In genomic region chr16:90091112-90091720, GRCm38 (mm10) we compare ENCODE assay signal across 26 mouse cellular contexts. TPM values are rescaled to one million over a fixed set of nuclear protein-coding genes. Genes with fewer than 3 reads are reported as not detected.
DNase-seq lines count a peak whose midpoint lies in the region; ATAC-seq and TF ChIP-seq lines count a peak whose summit lies in the region.
"Had no signal": no experiment of that assay in that cellular context is flagged by ENCODE, and none has a peak within 500 bp of the region (broad histone marks: within the 10 kb centered on the region; RNA-seq: fewer than 3 reads in every experiment).

No protein-coding gene starts in this region.

- no peak overlapping the region for H3K27ac ChIP-seq in cerebellum, adult 2 months (ENCODE audit: insufficient read depth, low read length)
- 0 out of 2 replicates have a peak overlapping the region, but pooled peaks have one; percentile 23 for H3K27ac ChIP-seq in bone marrow, adult 2 months (ENCODE audit: control insufficient read depth, insufficient read depth, low read depth, low read length, poor library complexity)
- no peak overlapping the region for H3K27ac ChIP-seq in intestine, postnatal 0 days (ENCODE audit: low read depth, low read length)
- no peak overlapping the region for H3K27ac ChIP-seq in kidney, embryonic 16.5 days (ENCODE audit: low read length)
- H3K27ac ChIP-seq: embryonic facial prominence, embryonic 13.5 days; forebrain, embryonic 12.5 days; hindbrain, embryonic 12.5 days; limb, embryonic 15.5 days; liver, embryonic 14.5 days; midbrain, embryonic 15.5 days; neural tube, embryonic 12.5 days; stomach, postnatal 0 days had no signal

- ATAC-seq in cerebellum, adult (ENCODE audit: insufficient number of reproducible peaks, low FRiP score, low TSS enrichment), result no peak
- peak; percentile 66 for ATAC-seq in intestine, postnatal 0 days
- ATAC-seq in kidney, embryonic 16.5 days (ENCODE audit: low FRiP score, low TSS enrichment), result no peak
- ATAC-seq: midbrain, embryonic 15.5 days; Patski had no signal

- no peak for TF ChIP-seq POLR2A in cerebellum, adult 2 months (IDR thresholded peaks at IDR 0.05; ENCODE audit: borderline replicate concordance, insufficient read depth, low read length)
- no peak for TF ChIP-seq POLR2A in bone marrow, adult 2 months (IDR thresholded peaks at IDR 0.05; ENCODE audit: borderline replicate concordance, control insufficient read depth, low read depth, low read length)

- H3K4me3 ChIP-seq in cerebellum, adult 2 months (replicated peaks; ENCODE audit: insufficient read depth, low read depth, low read length), result no peak overlapping the region
- H3K4me3 ChIP-seq in bone marrow, adult 2 months (replicated peaks; ENCODE audit: control insufficient read depth, low read depth, low read length), result no peak overlapping the region
- no peak overlapping the region for H3K4me3 ChIP-seq in intestine, postnatal 0 days (ENCODE audit: low read depth, low read length)
- H3K4me3 ChIP-seq in kidney, embryonic 16.5 days (ENCODE audit: low read length), result no peak overlapping the region
- H3K4me3 ChIP-seq: embryonic facial prominence, embryonic 13.5 days; erythroblast, embryonic 14.5 days; forebrain, embryonic 12.5 days; hindbrain, embryonic 12.5 days; limb, embryonic 15.5 days; midbrain, embryonic 15.5 days; neural tube, embryonic 12.5 days had no signal

- no peaks in the 10 kb centered on the region for H3K27me3 ChIP-seq in cerebellum, adult 2 months (ENCODE audit: control insufficient read depth, insufficient read depth, low read length)
- H3K27me3 ChIP-seq in intestine, postnatal 0 days (replicated peaks; ENCODE audit: control insufficient read depth, insufficient read depth, low read length), result no peaks in the 10 kb centered on the region
- H3K27me3 ChIP-seq in kidney, embryonic 16.5 days (ENCODE audit: insufficient read depth, low read length), result no peaks in the 10 kb centered on the region
- H3K27me3 ChIP-seq: embryonic facial prominence, embryonic 13.5 days; forebrain, embryonic 12.5 days; hindbrain, embryonic 12.5 days; limb, embryonic 15.5 days; midbrain, embryonic 15.5 days; neural tube, embryonic 12.5 days; Patski had no signal

- no peak overlapping the region for H3K4me2 ChIP-seq in intestine, postnatal 0 days (replicated peaks; ENCODE audit: low read depth)
- H3K4me2 ChIP-seq in kidney, embryonic 16.5 days (replicated peaks; ENCODE audit: low read depth, low read length), result no peak overlapping the region
- H3K4me2 ChIP-seq: embryonic facial prominence, embryonic 13.5 days; forebrain, embryonic 12.5 days; hindbrain, embryonic 12.5 days; limb, embryonic 15.5 days; lung, embryonic 14.5 days; midbrain, embryonic 15.5 days; neural tube, embryonic 12.5 days had no signal

- H3K9me3 ChIP-seq in intestine, postnatal 0 days (ENCODE audit: control insufficient read depth), result no peaks in the 10 kb centered on the region
- H3K9me3 ChIP-seq in kidney, embryonic 16.5 days (ENCODE audit: low read length), result no peaks in the 10 kb centered on the region
- H3K9me3 ChIP-seq: embryonic facial prominence, embryonic 13.5 days; forebrain, embryonic 12.5 days; hindbrain, embryonic 12.5 days; limb, embryonic 15.5 days; midbrain, embryonic 15.5 days; neural tube, embryonic 12.5 days had no signal

- 76% methylated on average over 11 of the region's 11 CpGs for WGBS in cerebellum, adult 2 months
- 62% methylated on average over 11 of the region's 11 CpGs for WGBS in bone marrow, adult 2 months
- 32% methylated on average over 11 of the region's 11 CpGs for WGBS in intestine, postnatal 0 days
- 47% methylated on average over 11 of the region's 11 CpGs for WGBS in kidney, embryonic 16.5 days

- no peak for TF ChIP-seq CTCF in cerebellum, adult 2 months (IDR thresholded peaks at IDR 0.05; ENCODE audit: borderline replicate concordance, insufficient read depth, low read depth, low read length)
- TF ChIP-seq CTCF in bone marrow, adult 2 months (IDR thresholded peaks at IDR 0.05; ENCODE audit: control insufficient read depth, insufficient read depth, low read length), result no peak
- TF ChIP-seq CTCF in intestine, postnatal 0 days (IDR thresholded peaks at IDR 0.05; ENCODE audit: low read depth), result no peak

- no peak overlapping the region for H3K9ac ChIP-seq in intestine, postnatal 0 days (ENCODE audit: low read depth, low read length)
- H3K9ac ChIP-seq in kidney, embryonic 16.5 days (replicated peaks; ENCODE audit: low read length), result no peak overlapping the region
- H3K9ac ChIP-seq: embryonic facial prominence, embryonic 13.5 days; forebrain, embryonic 12.5 days; hindbrain, embryonic 12.5 days; limb, embryonic 15.5 days; liver, embryonic 14.5 days; lung, embryonic 14.5 days; midbrain, embryonic 15.5 days; neural tube, embryonic 12.5 days had no signal

- H3K36me3 ChIP-seq in intestine, postnatal 0 days (ENCODE audit: control insufficient read depth, insufficient read depth), result no peaks in the 10 kb centered on the region
- no peaks in the 10 kb centered on the region for H3K36me3 ChIP-seq in kidney, embryonic 16.5 days (ENCODE audit: insufficient read depth, low read length)
- H3K36me3 ChIP-seq: forebrain, embryonic 12.5 days; hindbrain, embryonic 12.5 days; limb, embryonic 15.5 days; midbrain, embryonic 15.5 days; neural tube, embryonic 12.5 days had no signal

- peak; percentile 54 to 63 for DNase-seq in cerebellum, adult 2 months
- peak; percentile 51 to 55 for DNase-seq in cerebellum, postnatal 10 days
- DNase-seq in layer of hippocampus, adult 11-12 months (ENCODE audit: low spot score), result no peak
- DNase-seq: embryo, embryonic 11 days; gastrocnemius, postnatal 36 days; heart, postnatal 10 days; kidney, adult 2 months; kidney, postnatal 14 days; layer of hippocampus, adult 9-11 months; left cerebral cortex, postnatal 4 days; lung, embryonic 14.5 days; right cerebral cortex, postnatal 14 days had no signal

- H3K4me1 ChIP-seq in cerebellum, adult 2 months (ENCODE audit: control insufficient read depth, insufficient read depth, low read length), result peaks cover 30% of the 10 kb centered on the region
- H3K4me1 ChIP-seq in bone marrow, adult 2 months (ENCODE audit: control insufficient read depth, insufficient read depth, low read length), result peaks cover 2% of the 10 kb centered on the region
- no peaks in the 10 kb centered on the region for H3K4me1 ChIP-seq in intestine, postnatal 0 days (replicated peaks; ENCODE audit: control insufficient read depth, insufficient read depth, low read length)
- H3K4me1 ChIP-seq in kidney, embryonic 16.5 days (ENCODE audit: insufficient read depth, low read length), result peaks cover 27% of the 10 kb centered on the region

RNA-seq across cellular contexts. Expression of gene Tiam1, which starts 52.4 kb away (rescaled TPM):
- polyA plus RNA-seq in cerebellum, adult 2 months (2012; rRNA removed), result 73.6 and 88.5 TPM in 2 replicates
- polyA plus RNA-seq in bone marrow, adult 2 months (2011; ENCODE audit: insufficient read depth, insufficient read length, low replicate concordance, missing spikeins), result 8.3 and 10.7 TPM in 2 replicates
- polyA plus RNA-seq in intestine, postnatal 0 days (2015; fragmentation: Nextera tagmentation; extraction: Ambion mirVana), result 3.0 and 3.3 TPM in 2 replicates
- polyA plus RNA-seq in kidney, embryonic 16.5 days (2015; fragmentation: Nextera tagmentation; extraction: Ambion mirVana), result 11.5 and 16.1 TPM in 2 replicates
